Mouse (Mus musculus): ENCODE results near the gene Sema6b. TPM values are rescaled to one million over a fixed set of nuclear protein-coding genes. Genes with fewer than 3 reads are reported as not detected.
"Not testable (repeated sequence)": the region's sequence is repeated elsewhere in the genome, so short reads cannot be mapped to it uniquely, and the experiment has no call there.

Sema6b gene
- polyA plus RNA-seq, 1 experiment from 2014 or later = 1.1 TPM

DNA sequence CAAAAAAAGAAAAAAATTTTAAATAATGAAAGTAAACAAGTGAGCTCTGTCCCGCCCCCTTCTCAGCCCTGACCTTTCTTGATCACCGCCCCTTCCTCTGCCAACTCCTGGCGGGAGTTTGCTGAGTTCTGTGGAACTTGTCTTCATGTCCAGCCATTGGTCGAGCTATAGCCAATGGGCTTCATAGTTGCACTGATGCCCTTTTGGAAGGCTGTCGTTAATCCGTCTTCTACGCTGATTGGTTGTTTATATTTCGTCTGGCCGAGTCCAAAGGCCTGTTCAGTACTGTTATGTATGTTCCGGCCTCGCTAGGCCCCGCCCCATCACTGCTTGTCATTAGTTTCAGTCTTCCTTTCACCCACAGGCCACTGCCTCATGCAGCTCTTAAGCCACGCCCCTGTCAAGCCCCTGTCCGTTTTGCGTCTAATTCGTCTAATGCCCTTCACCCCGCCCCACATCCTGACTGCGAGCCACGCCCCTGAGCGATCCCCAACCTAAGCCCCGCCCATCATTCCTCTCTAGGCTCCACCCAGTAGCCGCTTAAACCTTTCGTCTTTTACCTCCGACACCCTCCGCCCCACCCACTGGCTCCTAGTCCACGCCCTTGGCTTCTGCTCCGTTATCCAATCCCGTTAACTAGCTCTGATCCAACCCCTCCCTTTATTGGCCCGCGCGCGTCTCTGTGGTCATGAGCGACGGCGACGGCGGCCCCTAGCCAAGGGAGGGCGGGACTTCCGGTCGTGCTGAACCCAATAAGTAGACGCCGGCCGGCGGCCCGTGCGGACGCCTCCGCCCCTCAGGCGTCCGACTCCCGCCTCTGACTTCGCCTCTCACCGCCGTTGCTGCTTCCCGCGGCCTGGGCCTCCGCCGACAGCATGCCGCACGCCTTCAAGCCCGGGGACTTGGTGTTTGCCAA lies 61.0 kb downstream of the Sema6b start, which contains the start of gene Hdgfl2:
Gene Hdgfl2 (plus strand): TSS at position 755 of the 916 bp plus-strand sequence.
- Histone ChIP-seq H3K9me3 (ENCODE audit: low read length) (no peaks in the 10 kb centered on the region), H3K4me3 (ENCODE audit: low read length) (peak within 1 kb of the TSS; percentile 96), H3K27ac (ENCODE audit: low read length) (peak within 1 kb of the TSS; percentile 36; the same call in 1 of the 2 replicates), H3K9ac (replicated peaks; ENCODE audit: low read length) (peak within 1 kb of the TSS; percentile 93), H3K4me2 (replicated peaks; ENCODE audit: low read depth, low read length) (peak within 1 kb of the TSS; percentile 96), H3K36me3 (ENCODE audit: insufficient read depth, low read length) (0 out of 2 replicates have a peak, but pooled peaks cover 5% of the 10 kb centered on the region), H3K4me1 (ENCODE audit: insufficient read depth, low read length) (peaks cover 27% of the 10 kb centered on the region), H3K27me3 (ENCODE audit: insufficient read depth, low read length) (no peaks in the 10 kb centered on the region)
- under 1% methylated on average over 61 of the region's 61 CpGs for WGBS
- peak; percentile 96 for ATAC-seq (ENCODE audit: low FRiP score, low TSS enrichment)

DNA sequence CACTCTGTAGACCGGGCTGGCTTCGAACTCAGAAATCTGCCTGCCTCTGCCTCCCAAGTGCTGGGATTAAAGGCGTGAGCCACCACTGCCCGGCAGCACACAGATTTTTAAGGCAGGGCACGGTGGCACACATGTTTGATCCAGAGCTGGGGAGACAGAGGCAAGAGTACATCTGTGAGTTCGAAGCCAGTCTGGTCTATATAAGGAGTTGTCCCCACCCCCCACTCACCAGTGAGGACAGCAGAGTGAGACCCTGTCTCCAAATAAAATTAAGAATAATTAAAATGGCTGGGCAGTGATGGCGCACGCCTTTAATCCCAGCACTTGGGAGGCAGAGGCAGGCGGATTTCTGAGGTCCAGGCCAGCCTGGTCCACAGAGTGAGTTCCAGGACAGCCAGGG lies 61.8 kb downstream of the Sema6b start:
- H3K27me3 ChIP-seq (ENCODE audit: insufficient read depth, low read length); ATAC-seq (ENCODE audit: low FRiP score, low TSS enrichment); H3K9ac ChIP-seq (replicated peaks; ENCODE audit: low read length); H3K9me3 ChIP-seq (ENCODE audit: low read length); H3K36me3 ChIP-seq (ENCODE audit: insufficient read depth, low read length): not testable (repeated sequence)
- peak overlapping the region; percentile 47 for H3K4me2 ChIP-seq (replicated peaks; ENCODE audit: low read depth, low read length)
- peak overlapping the region; percentile 35 for H3K4me3 ChIP-seq (ENCODE audit: low read length)
- H3K27ac ChIP-seq (ENCODE audit: low read length) = 0 out of 2 replicates have a peak overlapping the region, but pooled peaks have one; percentile 3
- peaks cover 32% of the 10 kb centered on the region for H3K4me1 ChIP-seq (ENCODE audit: insufficient read depth, low read length)
- 65% methylated on average over 9 of the region's 9 CpGs for WGBS

DNA sequence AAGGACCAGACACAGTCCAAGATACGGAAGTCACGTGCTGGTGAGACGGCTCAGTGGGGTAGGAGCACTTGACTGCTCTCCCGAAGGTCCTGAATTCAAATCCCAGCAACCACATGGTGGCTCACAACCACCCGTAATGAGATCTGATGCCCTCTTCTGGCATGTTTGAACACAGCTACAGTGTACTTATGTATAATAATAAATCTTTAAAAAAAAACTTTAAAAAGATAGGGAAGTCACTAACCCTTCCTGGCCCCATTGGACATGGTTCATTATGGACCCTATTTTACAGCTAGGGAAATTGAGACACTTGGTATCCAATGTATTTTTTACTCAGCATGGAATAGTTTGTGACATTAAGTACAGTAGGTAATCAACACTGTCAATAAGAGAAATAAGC lies 62.6 kb downstream of the Sema6b start:
- 84% methylated on average over 5 of the region's 5 CpGs for WGBS
- Histone ChIP-seq H3K36me3 (ENCODE audit: insufficient read depth, low read length) (0 out of 2 replicates have a peak, but pooled peaks cover 5% of the 10 kb centered on the region), H3K27ac (ENCODE audit: low read length) (no peak overlapping the region), H3K9me3 (ENCODE audit: low read length) (no peaks in the 10 kb centered on the region), H3K4me2 (replicated peaks; ENCODE audit: low read depth, low read length) (no peak overlapping the region), H3K9ac (replicated peaks; ENCODE audit: low read length) (no peak overlapping the region), H3K27me3 (ENCODE audit: insufficient read depth, low read length) (no peaks in the 10 kb centered on the region), H3K4me3 (ENCODE audit: low read length) (no peak overlapping the region), H3K4me1 (ENCODE audit: insufficient read depth, low read length) (peaks cover 32% of the 10 kb centered on the region)
- no peak for ATAC-seq (ENCODE audit: low FRiP score, low TSS enrichment)

DNA sequence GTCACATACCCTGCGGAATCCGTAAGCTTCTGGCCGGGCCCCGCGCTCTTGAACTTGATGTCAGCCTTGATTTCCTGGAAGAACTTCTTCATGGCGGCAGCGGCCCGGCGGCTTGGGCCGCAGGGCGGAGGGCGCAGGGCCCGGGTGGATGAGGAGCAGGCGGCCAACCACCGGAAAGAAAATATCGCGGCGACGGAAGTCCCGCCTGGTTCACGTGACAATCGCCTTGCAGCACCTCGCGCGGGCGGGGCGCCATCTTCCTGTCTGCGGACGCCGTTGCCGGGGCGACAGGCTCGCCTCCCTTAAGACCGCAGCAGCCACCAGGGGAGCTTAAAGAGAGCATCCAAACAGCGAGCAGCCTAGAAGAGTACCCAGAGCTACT lies 65.3 kb downstream of the Sema6b start, which contains the start of gene Ubxn6:
Gene Ubxn6 (minus strand): TSS at position 202 of the 382 bp plus-strand sequence.
- Histone ChIP-seq H3K4me3 (ENCODE audit: low read length) (peak within 1 kb of the TSS; percentile 87), H3K27me3 (ENCODE audit: insufficient read depth, low read length) (no peaks in the 10 kb centered on the region), H3K36me3 (ENCODE audit: insufficient read depth, low read length) (peaks cover 31% of the 10 kb centered on the region), H3K4me1 (ENCODE audit: insufficient read depth, low read length) (peaks cover 12% of the 10 kb centered on the region), H3K9me3 (ENCODE audit: low read length) (no peaks in the 10 kb centered on the region), H3K4me2 (replicated peaks; ENCODE audit: low read depth, low read length) (peak within 1 kb of the TSS; percentile 75), H3K9ac (replicated peaks; ENCODE audit: low read length) (peak within 1 kb of the TSS; percentile 86), H3K27ac (ENCODE audit: low read length) (peak within 1 kb of the TSS; percentile 99)
- 0% methylated on average over 35 of the region's 35 CpGs for WGBS
- peak; percentile 55; the same call in 1 of the 2 replicates for ATAC-seq (ENCODE audit: low FRiP score, low TSS enrichment)

DNA sequence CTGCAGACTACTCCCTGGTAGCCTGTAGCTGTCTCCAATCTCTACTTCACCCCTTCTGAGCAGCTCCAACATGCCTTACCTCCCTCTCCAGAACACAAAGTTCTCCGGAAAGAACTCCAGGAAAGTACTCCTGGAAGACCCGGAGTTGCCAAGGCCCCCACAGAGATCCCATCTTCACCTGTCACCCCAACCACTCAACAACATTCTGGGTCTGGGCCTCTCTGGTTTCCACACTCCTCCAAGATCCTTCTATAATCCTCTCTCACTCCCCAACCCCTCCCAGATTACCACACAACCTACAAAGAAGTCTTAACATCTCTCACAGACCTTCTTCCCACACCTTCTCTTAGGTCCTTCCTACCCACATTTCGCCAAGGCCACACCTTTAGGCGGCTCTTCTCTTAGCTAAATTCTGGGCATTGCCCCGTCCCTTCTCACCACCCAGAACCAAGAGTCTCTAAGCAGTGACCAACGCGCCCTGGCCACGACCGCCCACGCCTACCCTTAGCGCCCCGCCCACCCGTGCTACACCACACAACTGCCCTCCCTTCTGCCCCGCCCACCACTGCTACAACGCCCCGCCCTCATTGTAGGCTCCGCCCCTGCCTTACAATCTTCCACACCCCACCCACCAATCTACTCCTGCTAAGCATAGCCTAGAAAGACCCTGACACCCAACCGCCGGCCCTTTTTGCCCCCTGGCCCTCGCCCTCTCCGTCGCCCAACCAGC lies 65.9 kb downstream of the Sema6b start:
- peaks cover 12% of the 10 kb centered on the region for H3K4me1 ChIP-seq (ENCODE audit: insufficient read depth, low read length)
- WGBS = 6% methylated on average over 21 of the region's 22 CpGs

More for the DNA sequence above, 65.9 kb downstream of the Sema6b start:
- peak; percentile 32 for ATAC-seq (ENCODE audit: low FRiP score, low TSS enrichment)
- no peaks in the 10 kb centered on the region for H3K27me3 ChIP-seq (ENCODE audit: insufficient read depth, low read length)
- peak overlapping the region; percentile 75 for H3K4me2 ChIP-seq (replicated peaks; ENCODE audit: low read depth, low read length)
- peaks cover 37% of the 10 kb centered on the region for H3K36me3 ChIP-seq (ENCODE audit: insufficient read depth, low read length)
- H3K9ac ChIP-seq (replicated peaks; ENCODE audit: low read length) = peak overlapping the region; percentile 86
- no peaks in the 10 kb centered on the region for H3K9me3 ChIP-seq (ENCODE audit: low read length)
- H3K27ac ChIP-seq (ENCODE audit: low read length) = peak overlapping the region; percentile 99
- peak overlapping the region; percentile 87 for H3K4me3 ChIP-seq (ENCODE audit: low read length)

Small RNA genes within 50 kb of the gene (microRNA-seq; reads per million reads assigned to microRNA genes)
- gene Gm44397 = not detected

Other genes starting within 250 kb of the Sema6b start
- 17.6 and 19.1 TPM in 2 replicates for gene Zfp959, start 248.2 kb downstream of the Sema6b start, polyA plus RNA-seq (2015; fragmentation: Nextera tagmentation; extraction: Ambion mirVana)
- 6.3 and 7.8 TPM in 2 replicates for gene Zfp119b, start 190.8 kb downstream of the Sema6b start, polyA plus RNA-seq (2015; fragmentation: Nextera tagmentation; extraction: Ambion mirVana)
- gene Ebi3, start 187.7 kb downstream of the Sema6b start, polyA plus RNA-seq (2015; fragmentation: Nextera tagmentation; extraction: Ambion mirVana) = 2.1 and 2.6 TPM in 2 replicates
- gene Yju2, start 181.2 kb downstream of the Sema6b start, polyA plus RNA-seq (2015; fragmentation: Nextera tagmentation; extraction: Ambion mirVana) = 29.8 and 34.7 TPM in 2 replicates
- gene Shd, start 169.9 kb downstream of the Sema6b start, polyA plus RNA-seq (2015; fragmentation: Nextera tagmentation; extraction: Ambion mirVana) = 41.6 and 46.0 TPM in 2 replicates
- gene Fsd1, start 153.8 kb downstream of the Sema6b start, polyA plus RNA-seq (2015; fragmentation: Nextera tagmentation; extraction: Ambion mirVana) = 21.6 TPM in 2 replicates
- gene Stap2, start 134.8 kb downstream of the Sema6b start, polyA plus RNA-seq (2015; fragmentation: Nextera tagmentation; extraction: Ambion mirVana) = 21.0 and 21.4 TPM in 2 replicates
- gene Mpnd, start 134.6 kb downstream of the Sema6b start, polyA plus RNA-seq (2015; fragmentation: Nextera tagmentation; extraction: Ambion mirVana) = 109 and 112 TPM in 2 replicates
- 189 and 190 TPM in 2 replicates for gene Sh3gl1, start 103.7 kb downstream of the Sema6b start, polyA plus RNA-seq (2015; fragmentation: Nextera tagmentation; extraction: Ambion mirVana)
- 26.0 and 28.4 TPM in 2 replicates for gene Chaf1a, start 99.9 kb downstream of the Sema6b start, polyA plus RNA-seq (2015; fragmentation: Nextera tagmentation; extraction: Ambion mirVana)
- 46.2 and 47.2 TPM in 2 replicates for gene Ubxn6, start 65.3 kb downstream of the Sema6b start, polyA plus RNA-seq (2015; fragmentation: Nextera tagmentation; extraction: Ambion mirVana)
- 129 and 141 TPM in 2 replicates for gene Hdgfl2, start 60.7 kb downstream of the Sema6b start, polyA plus RNA-seq (2015; fragmentation: Nextera tagmentation; extraction: Ambion mirVana)
- gene Plin4, start 30.5 kb downstream of the Sema6b start, polyA plus RNA-seq (2015; fragmentation: Nextera tagmentation; extraction: Ambion mirVana) = 0.18 and 0.32 TPM in 2 replicates
- 1.6 and 2.6 TPM in 2 replicates for gene Plin5, start 22.7 kb downstream of the Sema6b start, polyA plus RNA-seq (2015; fragmentation: Nextera tagmentation; extraction: Ambion mirVana)
- 0.62 and 0.69 TPM in 2 replicates for gene Lrg1, start 18.3 kb downstream of the Sema6b start, polyA plus RNA-seq (2015; fragmentation: Nextera tagmentation; extraction: Ambion mirVana)
- gene Tnfaip8l1, start 22.1 kb upstream of the Sema6b start, polyA plus RNA-seq (2015; fragmentation: Nextera tagmentation; extraction: Ambion mirVana) = 12.2 and 13.2 TPM in 2 replicates
- gene Mydgf, start 43.6 kb upstream of the Sema6b start, polyA plus RNA-seq (2015; fragmentation: Nextera tagmentation; extraction: Ambion mirVana) = 102 and 109 TPM in 2 replicates
- gene Dpp9, start 78.6 kb upstream of the Sema6b start, polyA plus RNA-seq (2015; fragmentation: Nextera tagmentation; extraction: Ambion mirVana) = 45.0 and 46.2 TPM in 2 replicates
- gene Fem1a, start 116.5 kb upstream of the Sema6b start, polyA plus RNA-seq (2015; fragmentation: Nextera tagmentation; extraction: Ambion mirVana) = 14.6 and 15.8 TPM in 2 replicates
- gene Ticam1, start 136.4 kb upstream of the Sema6b start, polyA plus RNA-seq (2015; fragmentation: Nextera tagmentation; extraction: Ambion mirVana) = 7.3 and 10.3 TPM in 2 replicates
- 87.5 and 106 TPM in 2 replicates for gene Plin3, start 152.5 kb upstream of the Sema6b start, polyA plus RNA-seq (2015; fragmentation: Nextera tagmentation; extraction: Ambion mirVana)
- not detected in 2 replicates for gene Arrdc5, start 159.9 kb upstream of the Sema6b start, polyA plus RNA-seq (2015; fragmentation: Nextera tagmentation; extraction: Ambion mirVana)
- gene Uhrf1, start 163.0 kb upstream of the Sema6b start, polyA plus RNA-seq (2015; fragmentation: Nextera tagmentation; extraction: Ambion mirVana) = 170 and 179 TPM in 2 replicates
- gene Kdm4b, start 185.7 kb upstream of the Sema6b start, polyA plus RNA-seq (2015; fragmentation: Nextera tagmentation; extraction: Ambion mirVana) = 37.7 and 39.1 TPM in 2 replicates